Mouse (Mus musculus) cortical plate, adult 2 months (tissue): ENCODE data around the gene Mreg.

Experiments
- CTCF ChIP-seq: fragments of 200-500 bp; IDR thresholded peaks from 2 replicates; pipeline ENCODE4 v1.5.1; 2011; ENCODE audit warnings: mild to moderate bottlenecking, control low read depth, low read length; ENCODE audit not compliant: insufficient read depth; ENCODE audit errors: extremely low read depth
- POLR2A ChIP-seq: fragments of 200-500 bp; IDR thresholded peaks from 2 replicates; pipeline ENCODE4 v1.6.1; 2011; ENCODE audit warnings: mild to moderate bottlenecking, low read length, control low read depth; ENCODE audit not compliant: insufficient read depth; ENCODE audit errors: extremely low read depth

- TF ChIP-seq CTCF (no peak), POLR2A (no peak)
These were observed 26.0 kb upstream of the Mreg start for GRCm38 (mm10) chr1:72238016-72238580.
